Mouse (Mus musculus) midbrain, embryonic 14.5 days (tissue): ENCODE data around the gene Gm7029. TPM values are rescaled to one million over a fixed set of nuclear protein-coding genes. Genes with fewer than 3 reads are reported as not detected.
"Not testable (repeated sequence)": the region's sequence is repeated elsewhere in the genome, so short reads cannot be mapped to it uniquely, and the experiment has no call there.

Experiments
- ATAC-seq: fragments of 200-750 bp; cut with Nextera tagmentation; 2 replicates; pipeline ENCODE4 v1.8.0; 2017; ENCODE audit warnings: moderate number of reproducible peaks, moderate library complexity; ENCODE audit not compliant: low FRiP score, low TSS enrichment
- DNase-seq: peaks from one replicate; pipeline ENCODE4 v3.0.0-alpha.2; 2015
- H3K27ac ChIP-seq: fragments of 300-500 bp; sonication (generic); replicated peaks from 2 replicates; pipeline ENCODE4 v1.5.1; 2014; ENCODE audit warnings: mild to moderate bottlenecking, low read depth, low read length, moderate library complexity
- H3K27me3 ChIP-seq: fragments of 300-500 bp; sonication (generic); 2 replicates; pipeline ENCODE4 v1.6.1; 2014; ENCODE audit warnings: low read length, control low read depth, mixed read lengths; ENCODE audit not compliant: control insufficient read depth, insufficient read depth
- H3K36me3 ChIP-seq: fragments of 300-500 bp; sonication (generic); 2 replicates; pipeline ENCODE4 v1.6.1; 2014; ENCODE audit warnings: low read length, control low read depth; ENCODE audit not compliant: control insufficient read depth, insufficient read depth
- H3K4me1 ChIP-seq: fragments of 300-500 bp; sonication (generic); 2 replicates; pipeline ENCODE4 v1.6.1; 2014; ENCODE audit warnings: mild to moderate bottlenecking, antibody characterized with exemption, low read length, control low read depth; ENCODE audit not compliant: control insufficient read depth, insufficient read depth
- H3K4me2 ChIP-seq: fragments of 300-500 bp; sonication (generic); 2 replicates; pipeline ENCODE4 v1.6.1; 2014; ENCODE audit warnings: mild to moderate bottlenecking, low read length, moderate library complexity
- H3K4me3 ChIP-seq: fragments of 300-500 bp; sonication (generic); replicated peaks from 2 replicates; pipeline ENCODE4 v1.5.1; 2014; ENCODE audit warnings: low read depth, low read length
- H3K9ac ChIP-seq: fragments of 300-500 bp; sonication (generic); replicated peaks from 2 replicates; pipeline ENCODE4 v1.6.1; 2014; ENCODE audit warnings: mild to moderate bottlenecking, low read length, moderate library complexity
- H3K9me3 ChIP-seq: fragments of 300-500 bp; sonication (generic); 2 replicates; pipeline ENCODE4 v1.6.1; 2016; ENCODE audit warnings: low read length, control low read depth, mixed read lengths; ENCODE audit not compliant: control insufficient read depth
- WGBS: fragments of 180-500 bp; shearing (Covaris S2); extraction: QIAGEN DNeasy Blood & Tissue Kit; methylation state at CpG from one replicate; pipeline ENCODE4 v1.1.7; 2014; 5-methylcytosine and 5-hydroxymethylcytosine counted together
- polyA plus RNA-seq: library from polyadenylated mRNA; unstranded; fragments of >200 nt; fragmentation: Nextera tagmentation; extraction: Ambion mirVana; gene quantifications from 2 replicates; pipeline ENCODE4 v1.2.1, GENCODE M21; 2014

Gm7029 gene
- polyA plus RNA-seq, 1 experiment from 2014 or later = not detected

DNA sequence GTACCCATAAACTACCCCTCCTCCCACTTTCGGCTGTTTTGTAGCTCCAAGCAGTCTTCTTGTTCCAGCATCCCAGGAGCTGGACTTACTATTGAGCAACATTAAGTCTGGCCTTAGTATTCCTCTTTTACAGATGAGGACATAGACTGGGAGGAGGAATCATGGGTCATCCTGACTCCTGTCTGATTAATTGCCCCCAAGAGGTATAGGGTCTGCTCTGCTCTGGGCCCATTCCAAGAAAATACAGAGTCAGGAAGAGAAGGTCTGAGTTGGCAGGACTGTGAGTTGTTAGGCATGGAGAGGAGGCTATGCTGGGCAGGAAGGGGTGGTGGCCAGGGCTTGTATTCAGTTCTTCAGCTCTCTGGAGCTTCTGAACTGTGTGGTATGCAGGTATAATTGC, 29.4 kb upstream of the Gm7029 start:
- 77% methylated on average over 1 of the region's 1 CpGs for WGBS
- peak overlapping the region; percentile 72; the same call in 1 of the 2 replicates for H3K9ac ChIP-seq
- H3K27ac ChIP-seq = no peak overlapping the region
- H3K36me3 ChIP-seq = peaks cover 30% of the 10 kb centered on the region
- H3K4me2 ChIP-seq = peak overlapping the region; percentile 95
- DNase-seq = no peak
- H3K27me3 ChIP-seq = no peaks in the 10 kb centered on the region
- H3K4me1 ChIP-seq = peaks cover 15% of the 10 kb centered on the region
- no peak for ATAC-seq
- H3K4me3 ChIP-seq = peak overlapping the region; percentile 90
- no peaks in the 10 kb centered on the region for H3K9me3 ChIP-seq

DNA sequence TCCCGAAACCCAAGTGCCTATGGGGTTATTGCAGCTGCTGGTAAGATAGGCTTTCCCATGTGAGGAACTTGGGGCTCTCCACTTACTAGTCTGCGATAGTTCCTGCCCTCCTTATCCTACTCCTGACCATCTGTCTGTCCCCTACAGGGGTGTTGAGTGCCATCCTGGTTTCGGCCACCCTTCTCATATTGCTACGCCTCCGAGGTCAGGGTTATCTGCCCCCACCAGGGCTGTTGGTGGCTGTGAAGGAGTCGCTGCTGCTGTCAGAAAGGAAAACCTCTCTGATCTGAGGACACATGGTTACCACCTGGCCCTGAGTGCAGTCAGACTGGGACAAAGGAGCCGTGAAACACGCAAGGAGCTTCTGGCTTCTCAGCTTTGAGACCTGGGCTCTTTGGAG, 25.5 kb upstream of the Gm7029 start:
- Histone ChIP-seq H3K27me3 (no peaks in the 10 kb centered on the region), H3K4me2 (no peak overlapping the region), H3K9me3 (no peaks in the 10 kb centered on the region), H3K4me3 (no peak overlapping the region), H3K9ac (no peak overlapping the region), H3K27ac (no peak overlapping the region), H3K4me1 (peaks cover 15% of the 10 kb centered on the region), H3K36me3 (peaks cover 32% of the 10 kb centered on the region)
- ATAC-seq (no peak), DNase-seq (no peak)
- 95% methylated on average over 8 of the region's 8 CpGs for WGBS

- Histone ChIP-seq H3K27ac (no peak overlapping the region), H3K9ac (no peak overlapping the region), H3K4me2 (no peak overlapping the region), H3K27me3 (no peaks in the 10 kb centered on the region), H3K4me1 (no peaks in the 10 kb centered on the region), H3K36me3 (peaks cover 31% of the 10 kb centered on the region), H3K4me3 (no peak overlapping the region), H3K9me3 (no peaks in the 10 kb centered on the region)
- ATAC-seq (no peak), DNase-seq (no peak)
- WGBS = 84% methylated on average over 1 of the region's 1 CpGs
Observed at GRCm38 (mm10) chr17:33851331-33851730, 22.3 kb upstream of the Gm7029 start.

DNA sequence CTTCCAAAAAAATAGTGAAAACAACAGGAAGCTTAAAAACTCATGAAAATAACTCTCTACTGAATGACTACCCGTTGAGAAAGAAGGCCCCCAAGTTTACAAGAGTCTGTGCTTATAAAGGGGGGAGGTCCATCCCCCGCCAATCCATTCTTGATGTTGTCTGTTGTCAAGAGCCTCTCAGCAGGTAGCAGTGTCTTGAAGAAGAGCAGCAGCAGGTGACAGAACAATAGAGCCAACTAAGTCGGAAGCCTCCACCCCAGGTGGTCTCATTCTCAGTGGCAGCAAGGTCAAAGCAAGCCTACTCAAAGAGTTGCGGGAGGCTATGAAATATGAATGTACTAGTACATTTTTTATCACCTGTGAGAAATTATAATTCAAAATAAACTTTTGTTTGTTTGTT, 15.8 kb upstream of the Gm7029 start:
- 60% methylated on average over 4 of the region's 4 CpGs for WGBS
- no peaks in the 10 kb centered on the region for H3K9me3 ChIP-seq

GRCm38 (mm10) chr17:33865330-33866030, 8.2 kb upstream of the Gm7029 start:
- Histone ChIP-seq H3K4me2 (no peak overlapping the region), H3K9ac (no peak overlapping the region), H3K4me3 (no peak overlapping the region), H3K4me1 (no peaks in the 10 kb centered on the region), H3K27ac (no peak overlapping the region), H3K9me3 (no peaks in the 10 kb centered on the region), H3K27me3 (no peaks in the 10 kb centered on the region), H3K36me3 (no peaks in the 10 kb centered on the region)
- ATAC-seq (no peak), DNase-seq (peak; percentile 3)
- WGBS = 42% methylated on average over 9 of the region's 9 CpGs

More for the DNA sequence above, 15.8 kb upstream of the Gm7029 start:
- H3K27me3 ChIP-seq = no peaks in the 10 kb centered on the region
- no peak overlapping the region for H3K4me2 ChIP-seq
- H3K4me1 ChIP-seq = no peaks in the 10 kb centered on the region
- no peak overlapping the region for H3K4me3 ChIP-seq
- no peaks in the 10 kb centered on the region for H3K36me3 ChIP-seq
- H3K27ac ChIP-seq = no peak overlapping the region
- DNase-seq (no peak), ATAC-seq (no peak)
- no peak overlapping the region for H3K9ac ChIP-seq

DNA sequence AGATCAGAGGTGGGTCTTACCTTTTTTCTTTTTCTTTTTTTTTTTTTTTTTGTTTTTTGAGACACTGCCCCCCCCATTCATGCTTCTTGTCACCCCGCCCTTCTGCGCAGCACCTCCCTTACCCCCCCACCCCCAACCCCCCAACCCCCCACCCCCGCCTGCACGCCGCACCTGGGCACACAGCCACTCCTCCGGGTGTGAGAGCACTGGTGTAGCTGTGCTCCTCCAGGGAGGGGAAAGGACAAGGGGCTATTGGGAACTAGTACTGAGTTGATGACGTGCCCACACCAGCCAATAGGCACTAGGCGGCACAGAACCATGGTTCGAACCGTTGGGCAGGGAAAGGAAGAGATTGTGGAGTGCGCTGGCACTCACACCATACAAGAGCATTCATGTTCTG, 774 bp downstream of the Gm7029 start:
- no peak overlapping the region for H3K9ac ChIP-seq
- H3K4me2 ChIP-seq = no peak overlapping the region
- H3K27ac ChIP-seq = no peak overlapping the region
- DNase-seq = no peak
- no peak for ATAC-seq
- no peaks in the 10 kb centered on the region for H3K9me3 ChIP-seq
- no peaks in the 10 kb centered on the region for H3K4me1 ChIP-seq
- no peak overlapping the region for H3K4me3 ChIP-seq
- H3K36me3 ChIP-seq = 0 out of 2 replicates have a peak, but pooled peaks cover 3% of the 10 kb centered on the region
- no peaks in the 10 kb centered on the region for H3K27me3 ChIP-seq
- 82% methylated on average over 11 of the region's 11 CpGs for WGBS

- not testable (repeated sequence) for H3K27ac ChIP-seq
Observed at GRCm38 (mm10) chr17:33875797-33876196, 2.2 kb downstream of the Gm7029 start.

GRCm38 (mm10) chr17:33884320-33884719, 10.7 kb downstream of the Gm7029 start:
- H3K4me2 ChIP-seq, H3K4me1 ChIP-seq, H3K9ac ChIP-seq, DNase-seq, H3K9me3 ChIP-seq, H3K27ac ChIP-seq, H3K36me3 ChIP-seq, H3K4me3 ChIP-seq, H3K27me3 ChIP-seq, ATAC-seq: not testable (repeated sequence)
- WGBS = 94% methylated on average over 10 of the region's 11 CpGs

More at GRCm38 (mm10) chr17:33875797-33876196, 2.2 kb downstream of the Gm7029 start:
- DNase-seq, H3K4me3 ChIP-seq, H3K9me3 ChIP-seq, H3K36me3 ChIP-seq, H3K4me2 ChIP-seq, H3K9ac ChIP-seq, H3K27me3 ChIP-seq, H3K4me1 ChIP-seq, ATAC-seq: not testable (repeated sequence)
- 81% methylated on average over 5 of the region's 5 CpGs for WGBS

- not testable (repeated sequence) for H3K9me3 ChIP-seq, H3K4me2 ChIP-seq, H3K27me3 ChIP-seq, DNase-seq, H3K9ac ChIP-seq, ATAC-seq, H3K27ac ChIP-seq, H3K4me1 ChIP-seq, H3K4me3 ChIP-seq, H3K36me3 ChIP-seq
- 85% methylated on average over 2 of the region's 2 CpGs for WGBS
Observed at GRCm38 (mm10) chr17:33887802-33888201, 14.2 kb downstream of the Gm7029 start.
